Mouse (Mus musculus): ENCODE data around the gene Dusp27. TPM values are rescaled to one million over a fixed set of nuclear protein-coding genes. Genes with fewer than 3 reads are reported as not detected.

Gene Dusp27
- under 1 TPM; 0.26 to 0.38 (median 0.35) TPM for total RNA-seq (2022)

- DNase-seq (ENCODE audit: low spot score in 2 of 2): no peak
Measured at GRCm38 (mm10) chr1:166127719-166128118, at the start of gene Dusp27. Dusp27 (minus strand) TSS chr1:166127922.

- DNase-seq (ENCODE audit: low spot score in 2 of 2): no peak
Measured at GRCm38 (mm10) chr1:166173621-166174020, 45.9 kb upstream of the Dusp27 start.

DNA sequence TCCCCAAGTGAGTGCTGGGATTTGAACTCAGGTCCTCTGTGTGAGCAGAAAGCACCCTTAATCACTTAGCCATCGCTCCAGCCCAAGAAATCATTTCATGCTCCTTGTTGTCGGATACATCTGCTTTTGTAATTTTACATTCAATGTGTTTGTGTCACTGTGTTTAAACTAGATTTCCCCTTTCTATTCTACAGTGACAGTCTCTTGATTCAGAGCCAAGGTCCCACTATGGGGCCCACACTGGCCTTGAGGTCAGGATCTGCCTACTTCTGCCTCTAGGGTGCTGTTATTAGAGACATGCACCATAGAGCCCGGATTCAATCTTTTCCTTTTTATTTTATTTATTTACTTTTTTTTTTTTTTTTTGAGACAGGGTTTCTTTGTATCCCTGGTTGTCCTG lies 45.3 kb upstream of the Dusp27 start:
- no peak for DNase-seq (ENCODE audit: low spot score in 2 of 2)

DNA sequence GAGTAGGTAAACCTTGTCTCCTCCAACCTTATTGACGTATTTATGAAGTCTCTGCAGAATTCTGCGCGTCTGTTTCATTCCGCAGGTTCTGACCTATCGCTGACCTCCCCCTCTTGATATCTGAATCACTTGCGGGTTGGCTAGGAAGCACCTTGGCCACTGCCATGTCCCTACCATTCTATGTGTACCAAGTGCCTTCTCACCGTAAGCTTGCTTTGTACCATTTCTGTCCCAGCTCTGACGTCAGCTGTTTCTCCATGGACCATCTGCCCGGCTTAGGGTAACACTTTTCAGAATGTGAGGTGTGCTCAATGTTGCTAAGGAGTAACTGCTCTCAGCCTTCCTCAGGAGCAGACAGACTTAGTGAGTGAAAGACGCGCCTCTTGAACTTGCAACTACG lies 43.1 kb upstream of the Dusp27 start:
- DNase-seq (ENCODE audit: low spot score in 2 of 2): no peak

DNA sequence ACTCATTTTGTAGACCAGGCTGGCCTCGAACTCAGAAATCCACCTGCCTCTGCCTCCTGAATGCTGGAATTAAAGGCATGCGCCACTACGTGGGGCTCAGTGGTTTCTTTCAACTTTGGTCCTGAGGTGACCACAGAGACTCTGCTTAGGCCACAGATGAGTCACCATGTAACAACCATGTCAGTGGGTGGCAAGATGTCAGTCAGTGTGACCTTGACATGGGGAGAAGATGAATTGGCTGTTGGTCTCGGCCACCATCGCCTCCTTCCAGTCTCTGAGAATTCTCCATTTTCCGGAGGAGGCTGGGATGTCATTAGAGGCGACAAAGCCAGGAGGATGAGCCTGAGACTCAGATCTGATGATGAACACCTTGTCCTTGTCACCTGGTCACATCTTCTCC lies 42.0 kb upstream of the Dusp27 start:
- DNase-seq (ENCODE audit: low spot score in 2 of 2): no peak

DNA sequence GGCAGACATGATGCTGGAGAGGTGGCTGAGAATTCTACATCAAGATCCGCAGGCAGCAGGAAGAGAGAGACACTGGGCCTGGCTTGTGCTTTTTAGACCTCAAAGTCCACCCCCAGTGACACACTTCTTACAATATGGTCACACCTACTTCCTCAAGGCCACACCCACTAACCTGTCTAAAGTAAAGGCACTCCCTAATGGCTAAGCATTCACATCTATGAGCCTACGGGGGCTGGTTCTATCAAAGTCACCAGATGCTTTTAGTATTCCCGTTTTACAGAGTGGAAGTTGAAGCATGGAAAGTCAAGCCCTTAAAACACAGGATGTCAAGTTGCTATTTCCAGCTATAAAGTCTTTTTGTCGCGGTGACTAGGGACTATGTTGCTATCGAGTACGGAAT lies 40.3 kb upstream of the Dusp27 start:
- no peak for DNase-seq (ENCODE audit: low spot score in 2 of 2)

- DNase-seq (ENCODE audit: low spot score in 2 of 2): no peak
Measured at GRCm38 (mm10) chr1:166167405-166167804, 39.7 kb upstream of the Dusp27 start.

- DNase-seq (ENCODE audit: low spot score in 2 of 2): no peak
Measured at GRCm38 (mm10) chr1:166165159-166165558, 37.4 kb upstream of the Dusp27 start.

GRCm38 (mm10) chr1:166164580-166164979 lies 36.9 kb upstream of the Dusp27 start:
- no peak for DNase-seq (ENCODE audit: low spot score in 2 of 2)

GRCm38 (mm10) chr1:166160569-166161445 lies 33.1 kb upstream of the Dusp27 start:
- DNase-seq (ENCODE audit: low spot score in 2 of 2): peak in 1 of 2 experiments; percentile 70

- DNase-seq (ENCODE audit: low spot score in 2 of 2): no peak
Measured at GRCm38 (mm10) chr1:166160111-166160510, 32.4 kb upstream of the Dusp27 start.

DNA sequence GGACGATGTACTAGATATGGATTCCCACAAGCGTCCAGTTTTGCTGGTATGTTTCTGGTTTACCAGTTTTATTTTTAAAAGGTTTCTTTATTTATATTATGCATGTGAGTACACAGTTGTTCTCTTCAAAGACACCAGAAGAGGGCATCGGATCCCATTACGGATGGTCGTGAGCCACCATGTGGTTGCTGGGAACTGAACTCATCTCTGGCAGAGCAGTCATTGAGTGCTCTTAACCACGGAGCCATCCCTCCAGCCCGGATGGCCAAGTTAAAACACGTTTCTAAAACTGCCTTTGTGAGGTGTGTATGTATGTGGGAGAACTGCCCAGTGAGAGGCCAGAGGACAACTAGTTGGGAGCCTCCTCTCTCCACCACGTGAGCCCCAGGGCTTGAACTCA lies 30.9 kb upstream of the Dusp27 start:
- DNase-seq (ENCODE audit: low spot score in 2 of 2): no peak

GRCm38 (mm10) chr1:166157712-166158111 lies 30.0 kb upstream of the Dusp27 start:
- DNase-seq (ENCODE audit: low spot score in 2 of 2): no peak

GRCm38 (mm10) chr1:166155113-166155494 lies 27.4 kb upstream of the Dusp27 start:
- no peak for DNase-seq (ENCODE audit: low spot score in 2 of 2)

- peak in 1 of 2 experiments; percentile 52 for DNase-seq (ENCODE audit: low spot score in 2 of 2)
Measured at GRCm38 (mm10) chr1:166154162-166155112, 26.7 kb upstream of the Dusp27 start.

DNA sequence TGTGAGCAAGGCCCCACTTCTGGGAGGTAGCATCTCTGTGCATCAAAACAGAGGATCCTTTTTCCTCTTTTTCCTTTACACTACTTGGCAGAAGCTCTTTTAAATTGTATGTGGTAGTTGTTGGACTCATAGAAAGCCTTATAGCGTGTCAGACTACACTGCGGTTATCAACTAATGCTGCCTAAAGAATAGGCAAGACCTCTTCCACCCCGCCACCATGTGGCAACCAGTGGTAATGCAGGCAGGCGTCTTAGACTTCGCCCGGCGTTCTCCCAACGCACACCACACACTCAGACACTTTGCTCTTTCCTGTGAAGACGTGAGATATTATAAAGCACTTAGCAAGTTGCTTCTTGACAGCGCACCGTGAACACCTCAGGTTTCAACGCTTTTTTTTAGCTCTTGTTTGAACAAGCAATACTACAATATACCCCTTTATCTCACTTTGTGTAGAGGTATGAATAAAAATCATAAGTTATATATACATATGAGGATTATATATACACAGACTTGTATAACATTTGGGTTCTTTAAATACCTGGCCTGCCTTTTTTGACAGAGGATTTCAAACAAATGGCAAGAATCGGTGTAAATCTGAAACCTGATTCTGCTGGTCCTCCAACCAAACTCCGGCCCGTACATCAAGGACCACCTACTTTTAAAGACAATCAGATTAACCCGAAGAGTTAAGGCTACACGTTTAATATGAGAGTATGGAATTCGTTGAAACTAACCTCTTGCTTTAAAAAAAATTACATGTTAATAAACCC lies 25.8 kb upstream of the Dusp27 start:
- DNase-seq (ENCODE audit: low spot score in 2 of 2): peak; percentile 49 to 95

DNA sequence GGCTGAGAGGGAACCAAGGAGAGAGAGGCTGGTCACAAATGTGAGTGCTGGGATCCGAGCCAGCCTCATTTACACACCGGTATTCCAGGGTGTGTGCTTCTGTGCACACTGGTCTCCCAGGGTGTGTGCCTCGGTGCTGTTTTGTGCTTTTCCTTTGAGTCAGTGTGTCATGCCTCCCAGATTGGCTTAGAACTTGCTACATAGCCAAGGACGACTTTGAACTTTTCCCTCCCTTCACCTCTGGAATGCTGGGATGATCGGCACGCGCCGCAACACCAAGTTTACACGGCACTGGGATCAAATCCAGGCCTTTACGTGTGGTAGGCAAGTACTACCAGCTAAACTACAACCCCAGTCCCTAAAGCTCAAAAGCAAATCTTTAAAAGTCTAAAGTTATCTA lies 24.3 kb upstream of the Dusp27 start:
- DNase-seq (ENCODE audit: low spot score in 2 of 2): no peak

GRCm38 (mm10) chr1:166151341-166151740 lies 23.6 kb upstream of the Dusp27 start:
- no peak for DNase-seq (ENCODE audit: low spot score in 2 of 2)

GRCm38 (mm10) chr1:166150035-166150434 lies 22.3 kb upstream of the Dusp27 start:
- no peak for DNase-seq (ENCODE audit: low spot score in 2 of 2)

- DNase-seq (ENCODE audit: low spot score in 2 of 2): no peak
Measured at GRCm38 (mm10) chr1:166149441-166149840, 21.7 kb upstream of the Dusp27 start.

- no peak for DNase-seq (ENCODE audit: low spot score in 2 of 2)
Measured at GRCm38 (mm10) chr1:166147657-166148056, 19.9 kb upstream of the Dusp27 start.

Measured in left cerebral cortex, adult 8-10 months (tissue).